Mouse (Mus musculus): Measurements from ENCODE around the gene Gm1123.

The Gm1123 gene

GRCm38 (mm10) chr9:99035575-99035974 lies at the start of gene Gm1123:
Gene Gm1123, minus strand, starts transcription at chr9:99035715.
- DNase-seq: no peak

GRCm38 (mm10) chr9:99081718-99082117 lies 46.2 kb upstream of the Gm1123 start:
- no peak for DNase-seq

GRCm38 (mm10) chr9:99081308-99081707 lies 45.8 kb upstream of the Gm1123 start:
- DNase-seq: no peak

GRCm38 (mm10) chr9:99080657-99081056 lies 45.1 kb upstream of the Gm1123 start:
- DNase-seq: no peak

- DNase-seq: no peak
Observed at GRCm38 (mm10) chr9:99074462-99074861, 38.9 kb upstream of the Gm1123 start.

GRCm38 (mm10) chr9:99072538-99072937 lies 37.0 kb upstream of the Gm1123 start:
- no peak for DNase-seq

- DNase-seq: no peak
Observed at GRCm38 (mm10) chr9:99065311-99065710, 29.8 kb upstream of the Gm1123 start.

- no peak for DNase-seq
Observed at GRCm38 (mm10) chr9:99064216-99064615, 28.7 kb upstream of the Gm1123 start.

- peak; percentile 83 for DNase-seq
Observed at GRCm38 (mm10) chr9:99062544-99062943, 27.0 kb upstream of the Gm1123 start.

GRCm38 (mm10) chr9:99057751-99058150 lies 22.2 kb upstream of the Gm1123 start:
- no peak for DNase-seq

- no peak for DNase-seq
Observed at GRCm38 (mm10) chr9:99049760-99050159, 14.2 kb upstream of the Gm1123 start.

- DNase-seq: peak; percentile 71
Observed at GRCm38 (mm10) chr9:99048724-99049250, 13.3 kb upstream of the Gm1123 start.

- DNase-seq: no peak
Observed at GRCm38 (mm10) chr9:99044761-99045160, 9.2 kb upstream of the Gm1123 start.

- no peak for DNase-seq
Observed at GRCm38 (mm10) chr9:99042641-99043040, 7.1 kb upstream of the Gm1123 start.

GRCm38 (mm10) chr9:99041994-99042393 lies 6.5 kb upstream of the Gm1123 start:
- no peak for DNase-seq

GRCm38 (mm10) chr9:99034111-99034510 lies 1.4 kb downstream of the Gm1123 start:
- no peak for DNase-seq

GRCm38 (mm10) chr9:99032031-99032430 lies 3.5 kb downstream of the Gm1123 start:
- DNase-seq: no peak

- no peak for DNase-seq
Observed at GRCm38 (mm10) chr9:99021751-99022150, 13.8 kb downstream of the Gm1123 start.

- no peak for DNase-seq
Observed at GRCm38 (mm10) chr9:99021166-99021565, 14.3 kb downstream of the Gm1123 start.

GRCm38 (mm10) chr9:99017679-99018078 lies 17.8 kb downstream of the Gm1123 start:
- DNase-seq: no peak

- DNase-seq: no peak
Observed at GRCm38 (mm10) chr9:99016759-99017158, 18.8 kb downstream of the Gm1123 start.

- no peak for DNase-seq
Observed at GRCm38 (mm10) chr9:99016301-99016700, 19.2 kb downstream of the Gm1123 start.

GRCm38 (mm10) chr9:99009898-99010199 lies 25.7 kb downstream of the Gm1123 start:
- DNase-seq: no peak

GRCm38 (mm10) chr9:99009069-99009897 lies 26.2 kb downstream of the Gm1123 start:
- no peak for DNase-seq

GRCm38 (mm10) chr9:99001326-99001725 lies 34.2 kb downstream of the Gm1123 start:
- no peak for DNase-seq

All from lung, postnatal 14 days (tissue).